Mouse (Mus musculus): ENCODE results near the gene Apol9b. TPM values are rescaled to one million over a fixed set of nuclear protein-coding genes. Genes with fewer than 3 reads are reported as not detected.
"Not testable (repeated sequence)": the region's sequence is repeated elsewhere in the genome, so short reads cannot be mapped to it uniquely, and the experiment has no call there.

Apol9b gene
- total and polyA plus RNA-seq, 3 experiments = not detected

DNA sequence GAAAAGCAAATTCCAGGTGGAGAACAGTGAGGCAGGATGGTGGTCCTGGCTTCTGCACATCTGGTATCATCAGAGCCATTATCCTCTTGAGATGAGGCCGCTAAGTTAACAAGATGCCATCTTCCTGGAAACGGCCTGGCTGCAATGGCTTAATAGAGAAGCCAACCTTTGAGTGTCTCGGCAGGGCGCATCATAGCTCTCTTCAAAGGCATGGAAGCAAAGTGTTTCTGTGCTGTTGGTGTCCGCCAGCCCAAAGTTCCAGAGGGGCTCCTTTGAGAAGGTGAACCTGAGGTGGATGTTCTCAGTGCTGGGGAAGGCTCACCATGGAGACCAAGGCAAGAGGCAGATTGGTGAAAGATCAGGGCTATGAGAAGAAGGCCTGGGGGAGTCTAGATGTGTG lies 2.8 kb downstream of the Apol9b start:
- Histone ChIP-seq H3K9ac (ENCODE audit: insufficient read depth, low read depth) (no peak overlapping the region), H3K27ac (ENCODE audit: insufficient read depth, low read depth) (no peak overlapping the region), H3K4me3 (replicated peaks in 1 of 3; ENCODE audit: low read depth in 2 of 3, low read length in 2 of 3, poor library complexity in 1 of 3) (no peak overlapping the region), H3K4me2 (ENCODE audit: insufficient read depth, low read depth, poor library complexity, severe bottlenecking) (no peak overlapping the region), H3K36me3 (replicated peaks in 1 of 2; ENCODE audit: control insufficient read depth in 1 of 2, insufficient read depth in 1 of 2, low read length in 1 of 2) (no peaks in the 10 kb centered on the region), H3K27me3 (replicated peaks) (peaks cover 8% of the 10 kb centered on the region), H3K79me2 (replicated peaks; ENCODE audit: control insufficient read depth, extremely low read depth, insufficient read depth, poor library complexity, severe bottlenecking) (no peaks in the 10 kb centered on the region), H3K9me3 (replicated peaks; ENCODE audit: low read length) (no peaks in the 10 kb centered on the region), H3K4me1 (ENCODE audit: control insufficient read depth in 1 of 2, insufficient read depth in 2 of 2) (no peaks in the 10 kb centered on the region)
- no peak for TF ChIP-seq GABPA (IDR thresholded peaks at IDR 0.05; ENCODE audit: insufficient replicate concordance, low read depth, low read length)
- no peak for TF ChIP-seq CTCF (conservative IDR thresholded peaks at IDR 0.05 in 1 of 2, IDR thresholded peaks at IDR 0.05 in 1 of 2; ENCODE audit: low read depth in 2 of 2, low read length in 2 of 2)
- TF ChIP-seq HCFC1 (IDR thresholded peaks at IDR 0.05; ENCODE audit: low read depth, low read length) = no peak
- no peak for TF ChIP-seq USF2 (conservative IDR thresholded peaks at IDR 0.05; ENCODE audit: low read depth, low read length)
- no peak for TF ChIP-seq ELF1 (IDR thresholded peaks at IDR 0.05; ENCODE audit: low read depth, low read length)
- no peak for TF ChIP-seq BHLHE40 (IDR thresholded peaks at IDR 0.05; ENCODE audit: low read depth, low read length)
- TF ChIP-seq ZNF384 (IDR thresholded peaks at IDR 0.05; ENCODE audit: low read depth, low read length) = no peak
- TF ChIP-seq TCF12 (IDR thresholded peaks at IDR 0.05; ENCODE audit: low read depth, low read length) = no peak
- no peak for TF ChIP-seq USF1 (IDR thresholded peaks at IDR 0.05; ENCODE audit: low read depth, low read length)
- no peak for TF ChIP-seq MXI1 (IDR thresholded peaks at IDR 0.05; ENCODE audit: low read depth, low read length)
- TF ChIP-seq CHD1 (IDR thresholded peaks at IDR 0.05; ENCODE audit: low read depth, low read length) = no peak
- no peak for TF ChIP-seq EP300 (IDR thresholded peaks at IDR 0.05; ENCODE audit: low read length)
- no peak for TF ChIP-seq MAFK (IDR thresholded peaks at IDR 0.05; ENCODE audit: insufficient replicate concordance, low read length)
- TF ChIP-seq ETS1 (conservative IDR thresholded peaks at IDR 0.05; ENCODE audit: low read depth, low read length) = no peak
- no peak for TF ChIP-seq IRF4 (IDR thresholded peaks at IDR 0.05; ENCODE audit: low read depth, low read length)
- no peak for TF ChIP-seq MAZ (IDR thresholded peaks at IDR 0.05; ENCODE audit: low read depth, low read length)
- in situ Hi-C loops (cut with MboI; ENCODE audit: low pct_ligation_motif_present, low pct_unique_long_range_greater_than_20kb, low sequenced_read_pairs) (loop anchor here (25.0 kb wide), 1 partner anchor 431 kb away; the partner anchor contains the start of gene Ift27), dilution Hi-C loops (cut with MboI; ENCODE audit: extremely low pct_ligation_motif_present, extremely low pct_unique_long_range_greater_than_20kb, low sequenced_read_pairs) (no loop called here)
- DNase-seq (ENCODE audit: extremely low read depth) = no peak

DNA sequence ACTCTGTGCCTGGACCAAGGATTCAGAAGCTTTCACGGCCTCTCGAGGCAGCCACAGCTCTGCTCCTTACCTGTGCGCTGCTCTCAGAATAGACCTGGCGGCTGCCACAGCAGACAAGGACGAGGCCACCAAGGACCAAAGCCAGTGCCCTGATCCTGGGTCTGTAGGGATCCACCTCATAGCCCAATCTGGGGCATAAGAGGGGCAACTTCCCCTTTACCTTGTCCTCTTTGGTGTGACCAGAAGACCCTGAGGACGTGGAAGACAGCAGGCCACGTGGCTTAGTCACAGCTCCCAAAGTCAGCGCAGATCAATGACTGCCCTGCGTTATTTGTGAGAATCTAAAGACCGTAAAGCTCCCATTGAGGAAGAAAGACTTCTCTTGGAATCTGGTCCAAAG lies 4.0 kb downstream of the Apol9b start:
- H3K27me3 ChIP-seq (replicated peaks); H3K27ac ChIP-seq (ENCODE audit: insufficient read depth, low read depth); H3K9ac ChIP-seq (ENCODE audit: insufficient read depth, low read depth); H3K4me3 ChIP-seq (replicated peaks in 1 of 3; ENCODE audit: low read depth in 2 of 3, low read length in 2 of 3, poor library complexity in 1 of 3); DNase-seq (ENCODE audit: extremely low read depth); H3K36me3 ChIP-seq (replicated peaks in 1 of 2; ENCODE audit: control insufficient read depth in 1 of 2, insufficient read depth in 1 of 2, low read length in 1 of 2); H3K79me2 ChIP-seq (replicated peaks; ENCODE audit: control insufficient read depth, extremely low read depth, insufficient read depth, poor library complexity, severe bottlenecking); H3K9me3 ChIP-seq (replicated peaks; ENCODE audit: low read length); H3K4me1 ChIP-seq (ENCODE audit: control insufficient read depth in 1 of 2, insufficient read depth in 2 of 2); H3K4me2 ChIP-seq (ENCODE audit: insufficient read depth, low read depth, poor library complexity, severe bottlenecking); dilution Hi-C loops (cut with MboI; ENCODE audit: extremely low pct_ligation_motif_present, extremely low pct_unique_long_range_greater_than_20kb, low sequenced_read_pairs): not testable (repeated sequence)
- in situ Hi-C loops (cut with MboI; ENCODE audit: low pct_ligation_motif_present, low pct_unique_long_range_greater_than_20kb, low sequenced_read_pairs) = loop anchor here (25.0 kb wide), 1 partner anchor 429 kb away; the partner anchor contains the start of gene Ift27

DNA sequence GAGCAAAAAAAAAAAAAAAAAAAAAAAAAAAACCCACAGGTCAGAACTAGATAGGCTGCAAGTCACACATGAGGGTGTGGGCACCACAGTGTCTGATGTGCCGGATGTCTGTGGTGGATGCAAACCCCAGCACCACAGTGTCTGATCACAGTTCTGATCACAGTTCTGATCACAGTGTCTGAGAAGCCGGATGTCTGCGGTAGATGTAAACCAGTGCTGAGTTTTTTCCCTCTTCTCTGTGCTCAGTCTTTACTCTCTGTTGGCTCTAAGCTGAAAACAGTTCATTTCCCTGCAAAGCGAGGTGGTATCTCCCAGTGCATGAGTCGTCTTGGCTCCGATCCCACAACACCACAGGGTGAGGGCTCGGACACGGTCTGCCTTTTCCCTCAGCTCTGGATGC lies 4.5 kb downstream of the Apol9b start:
- H3K9me3 ChIP-seq (replicated peaks; ENCODE audit: low read length); dilution Hi-C loops (cut with MboI; ENCODE audit: extremely low pct_ligation_motif_present, extremely low pct_unique_long_range_greater_than_20kb, low sequenced_read_pairs); H3K36me3 ChIP-seq (replicated peaks in 1 of 2; ENCODE audit: control insufficient read depth in 1 of 2, insufficient read depth in 1 of 2, low read length in 1 of 2); H3K27ac ChIP-seq (ENCODE audit: insufficient read depth, low read depth); DNase-seq (ENCODE audit: extremely low read depth); H3K4me2 ChIP-seq (ENCODE audit: insufficient read depth, low read depth, poor library complexity, severe bottlenecking); H3K9ac ChIP-seq (ENCODE audit: insufficient read depth, low read depth); H3K4me1 ChIP-seq (ENCODE audit: control insufficient read depth in 1 of 2, insufficient read depth in 2 of 2); H3K79me2 ChIP-seq (replicated peaks; ENCODE audit: control insufficient read depth, extremely low read depth, insufficient read depth, poor library complexity, severe bottlenecking); H3K4me3 ChIP-seq (replicated peaks in 1 of 3; ENCODE audit: low read depth in 2 of 3, low read length in 2 of 3, poor library complexity in 1 of 3): not testable (repeated sequence)
- H3K27me3 ChIP-seq (replicated peaks) = peaks cover 10% of the 10 kb centered on the region
- in situ Hi-C loops (cut with MboI; ENCODE audit: low pct_ligation_motif_present, low pct_unique_long_range_greater_than_20kb, low sequenced_read_pairs) = loop anchor here (25.0 kb wide), 1 partner anchor 429 kb away; the partner anchor contains the start of gene Ift27

DNA sequence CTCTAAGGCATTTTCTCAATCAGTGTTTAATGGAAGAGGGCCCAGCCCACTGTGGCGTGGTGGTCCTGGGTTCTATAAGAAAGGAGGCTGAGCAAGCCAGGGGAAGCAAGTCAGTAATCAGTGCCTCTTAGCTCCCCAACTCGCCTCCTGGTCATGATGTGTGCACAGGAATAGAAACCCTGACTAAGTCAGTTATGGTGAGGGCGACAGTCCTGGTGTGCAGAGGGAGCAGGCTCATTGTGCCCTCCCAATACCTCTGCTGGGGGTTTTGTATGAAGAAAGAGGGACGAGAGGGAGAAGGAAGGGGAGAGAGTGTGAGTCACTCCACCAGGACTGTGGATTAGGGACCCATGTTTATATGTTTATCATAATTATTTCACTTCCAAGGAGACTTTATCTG lies 5.1 kb downstream of the Apol9b start:
- in situ Hi-C loops (cut with MboI; ENCODE audit: low pct_ligation_motif_present, low pct_unique_long_range_greater_than_20kb, low sequenced_read_pairs) = loop anchor here (25.0 kb wide), 1 partner anchor 428 kb away; the partner anchor contains the start of gene Ift27
- H3K36me3 ChIP-seq (replicated peaks in 1 of 2; ENCODE audit: control insufficient read depth in 1 of 2, insufficient read depth in 1 of 2, low read length in 1 of 2); H3K4me2 ChIP-seq (ENCODE audit: insufficient read depth, low read depth, poor library complexity, severe bottlenecking); H3K79me2 ChIP-seq (replicated peaks; ENCODE audit: control insufficient read depth, extremely low read depth, insufficient read depth, poor library complexity, severe bottlenecking); H3K9ac ChIP-seq (ENCODE audit: insufficient read depth, low read depth); H3K4me1 ChIP-seq (ENCODE audit: control insufficient read depth in 1 of 2, insufficient read depth in 2 of 2); H3K27ac ChIP-seq (ENCODE audit: insufficient read depth, low read depth); dilution Hi-C loops (cut with MboI; ENCODE audit: extremely low pct_ligation_motif_present, extremely low pct_unique_long_range_greater_than_20kb, low sequenced_read_pairs); H3K4me3 ChIP-seq (replicated peaks in 1 of 3; ENCODE audit: low read depth in 2 of 3, low read length in 2 of 3, poor library complexity in 1 of 3); DNase-seq (ENCODE audit: extremely low read depth); H3K9me3 ChIP-seq (replicated peaks; ENCODE audit: low read length): not testable (repeated sequence)
- H3K27me3 ChIP-seq (replicated peaks) = peaks cover 10% of the 10 kb centered on the region
